Mouse (Mus musculus): ENCODE results near the gene Zgrf1.

The Zgrf1 gene

DNA sequence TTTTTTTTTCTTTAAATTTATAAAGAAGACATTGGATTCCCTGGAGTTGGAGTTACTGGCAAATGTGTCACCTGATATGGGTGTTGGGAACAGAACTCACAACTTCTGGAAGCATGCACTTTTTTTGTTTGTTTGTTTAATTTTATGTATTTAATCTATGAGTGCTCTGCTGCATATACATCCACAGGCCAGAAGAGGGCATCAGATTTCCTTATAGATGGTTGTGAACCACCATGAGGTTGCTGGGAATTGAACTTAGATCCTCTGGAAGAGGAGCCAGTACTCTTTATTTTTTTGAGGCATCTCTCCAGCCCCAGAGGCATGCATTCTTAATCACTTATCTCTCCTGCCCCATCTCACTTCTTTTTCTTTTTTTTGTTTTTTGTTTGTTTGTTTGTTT, 4.9 kb downstream of the Zgrf1 start:
- no peak for DNase-seq (ENCODE audit: inconsistent ontology term)

DNA sequence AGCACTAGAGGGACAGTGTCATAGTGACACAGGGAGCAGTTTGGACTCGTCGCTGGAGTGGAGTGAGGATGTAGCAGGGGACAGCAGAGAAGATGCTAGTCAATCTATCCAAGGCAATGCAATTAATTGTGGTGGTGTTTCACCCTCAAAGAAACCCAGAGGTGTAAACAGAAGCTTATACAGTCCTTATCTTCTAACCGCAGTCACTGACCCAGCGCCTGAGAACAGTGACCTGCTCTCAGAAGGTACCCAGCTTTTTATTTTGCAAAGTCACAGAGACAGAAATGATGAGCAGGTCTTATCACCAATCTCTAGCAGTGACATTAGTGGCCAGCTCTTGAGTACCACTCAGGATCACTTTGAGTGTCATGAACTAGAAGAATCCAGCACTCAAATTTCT, 9.7 kb downstream of the Zgrf1 start:
- DNase-seq (ENCODE audit: inconsistent ontology term), result no peak

DNA sequence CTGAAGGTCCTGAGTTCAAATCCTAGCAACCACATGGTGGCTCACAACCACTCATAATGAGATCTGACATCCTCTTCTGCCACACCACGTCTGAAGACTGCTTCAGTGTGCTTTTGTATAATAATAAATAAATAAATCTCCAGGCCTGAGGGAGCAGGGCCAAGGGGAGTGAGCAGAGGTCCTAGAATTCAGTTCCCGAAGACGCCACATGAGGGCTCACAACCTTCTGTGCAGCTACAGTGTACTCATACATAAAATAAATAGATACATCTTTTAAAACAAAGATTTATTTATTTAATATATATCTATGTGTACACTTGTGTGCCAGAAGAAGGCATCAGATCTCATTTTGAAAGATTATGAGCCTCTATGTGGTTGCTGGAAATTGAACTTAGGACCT, 11.8 kb downstream of the Zgrf1 start:
- no peak for DNase-seq (ENCODE audit: inconsistent ontology term)

DNA sequence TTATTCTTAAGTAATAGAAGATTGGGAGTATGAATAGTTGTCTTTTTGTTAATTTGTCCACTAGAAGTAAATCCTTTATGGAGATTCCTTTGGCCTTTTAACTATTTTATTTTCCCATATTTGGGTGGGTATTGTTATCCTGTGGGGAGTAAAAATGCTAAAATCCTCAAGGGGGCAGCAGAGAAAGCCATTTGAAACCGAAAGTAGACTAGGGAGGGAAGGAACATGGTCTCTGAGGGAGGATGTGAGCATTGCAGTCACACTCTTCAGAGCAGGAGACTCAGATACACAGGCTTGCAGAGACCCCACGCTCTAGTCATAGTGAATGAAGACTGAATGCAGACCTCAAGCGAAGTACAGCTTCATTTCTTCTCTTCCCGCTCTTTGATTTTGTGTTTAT, 19.3 kb downstream of the Zgrf1 start:
- peak; percentile 69 for DNase-seq (ENCODE audit: inconsistent ontology term)

DNA sequence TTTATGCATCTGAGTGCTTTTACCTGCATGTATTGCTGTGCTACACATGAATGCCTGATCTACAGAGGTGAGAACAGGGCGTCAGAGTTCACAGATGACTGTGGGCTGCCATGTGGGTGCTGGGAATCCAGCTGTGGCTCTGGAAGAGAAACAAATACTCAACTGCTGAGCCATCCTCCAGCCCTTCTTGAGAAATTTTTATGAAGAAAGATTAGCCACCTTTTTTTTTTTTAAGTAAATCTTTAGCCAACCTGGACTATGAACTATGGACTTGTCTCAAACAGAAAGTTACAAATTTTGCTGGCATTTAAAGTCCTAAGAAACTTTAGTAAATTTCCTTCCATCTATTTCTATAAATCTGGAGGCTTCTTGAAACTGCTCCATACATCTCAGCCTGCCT, 43.8 kb downstream of the Zgrf1 start:
- no peak for DNase-seq (ENCODE audit: inconsistent ontology term)

DNA sequence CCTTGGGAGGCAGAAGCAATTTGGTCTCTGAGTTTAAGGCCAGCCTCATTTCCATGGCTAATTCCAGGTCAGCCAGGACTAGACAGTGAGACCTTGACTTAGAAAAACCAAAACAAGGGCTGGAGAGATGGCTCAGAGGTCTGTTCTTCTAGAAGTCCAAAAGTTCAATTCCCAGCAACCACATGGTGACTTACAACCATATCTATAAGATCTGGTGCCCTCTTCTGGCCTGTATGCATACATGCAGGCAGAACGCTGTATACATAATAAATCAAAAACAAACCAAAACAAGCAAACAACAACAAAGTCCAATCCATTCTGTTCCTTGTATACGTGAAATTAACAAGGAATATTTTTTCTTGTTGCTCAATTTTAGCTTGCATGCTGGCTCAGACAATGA, 54.8 kb downstream of the Zgrf1 start:
- DNase-seq (ENCODE audit: inconsistent ontology term), result no peak

DNA sequence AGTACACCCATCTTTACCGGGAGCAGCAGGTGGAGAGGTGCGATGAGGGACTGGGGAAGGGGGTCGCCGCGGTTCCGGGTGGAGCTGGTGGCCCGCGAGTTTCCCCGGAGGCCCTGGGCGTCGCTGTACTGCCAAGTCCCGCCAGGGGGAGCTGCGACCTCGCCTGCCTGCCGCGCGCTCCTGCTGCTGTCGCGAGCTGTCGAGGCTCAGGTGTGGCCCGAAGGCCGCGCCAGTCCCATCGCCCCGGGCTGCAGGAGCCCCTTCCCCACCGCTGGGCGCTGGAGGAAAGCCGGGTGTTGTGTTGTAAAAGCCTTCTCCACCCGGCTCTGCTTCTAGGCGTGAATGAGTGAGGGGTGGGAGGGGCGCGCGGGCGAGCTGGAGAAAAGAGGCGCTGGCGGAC, 72.0 kb downstream of the Zgrf1 start:
- DNase-seq (ENCODE audit: inconsistent ontology term), result peak; percentile 69

DNA sequence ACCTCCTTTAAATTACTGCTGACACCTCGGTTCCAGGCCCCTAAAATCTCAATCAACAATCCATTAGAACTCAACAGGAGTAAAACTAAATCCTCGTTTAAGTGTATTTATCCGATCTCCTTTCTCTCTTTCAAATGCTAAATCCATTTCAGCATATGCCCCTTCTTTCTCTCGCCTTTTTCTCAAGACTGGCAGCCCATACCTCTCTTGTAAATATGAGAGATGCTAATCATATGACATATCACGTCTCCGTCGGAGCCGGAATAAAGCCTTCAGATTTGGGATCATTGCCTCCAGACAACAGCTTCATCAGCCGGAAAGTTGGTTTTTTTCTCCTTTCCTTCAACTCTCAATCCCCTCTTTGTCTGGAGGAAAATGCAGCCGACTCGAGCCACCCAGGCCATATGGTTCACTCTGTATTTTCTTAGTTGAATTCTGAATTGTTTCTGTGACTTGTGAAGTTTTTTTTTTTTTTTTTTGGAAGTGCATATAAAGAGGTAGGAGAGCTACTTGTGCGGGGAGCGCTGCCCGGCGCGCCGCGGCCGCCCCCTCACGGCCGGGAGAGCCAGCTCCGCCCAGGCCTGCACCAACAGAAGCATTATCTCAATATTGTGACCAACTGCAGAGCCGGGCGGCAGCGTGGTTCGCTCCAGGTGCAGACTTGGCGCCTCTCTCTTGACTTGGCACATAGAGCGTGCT, 72.6 kb downstream of the Zgrf1 start:
- peak; percentile 47 for DNase-seq (ENCODE audit: inconsistent ontology term)

DNA sequence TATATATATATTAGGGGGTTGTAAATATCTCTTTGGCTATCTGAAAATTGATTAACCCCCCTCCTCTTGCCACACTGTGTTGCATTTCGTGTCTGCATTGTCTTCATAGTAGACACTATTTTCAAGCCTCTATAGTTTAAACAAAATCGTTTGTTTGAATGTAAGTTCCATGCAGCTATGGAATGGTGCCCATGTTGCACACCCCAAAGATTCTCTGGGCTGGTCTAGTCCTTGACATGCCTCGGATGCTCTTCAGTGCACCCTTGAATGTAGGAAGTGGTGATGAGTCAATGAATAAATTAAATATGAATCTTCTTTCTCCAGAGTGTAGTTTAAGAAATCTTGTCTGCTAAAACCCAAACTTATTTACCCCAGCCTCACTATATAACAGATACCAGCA, 73.2 kb downstream of the Zgrf1 start:
- DNase-seq (ENCODE audit: inconsistent ontology term), result no peak

DNA sequence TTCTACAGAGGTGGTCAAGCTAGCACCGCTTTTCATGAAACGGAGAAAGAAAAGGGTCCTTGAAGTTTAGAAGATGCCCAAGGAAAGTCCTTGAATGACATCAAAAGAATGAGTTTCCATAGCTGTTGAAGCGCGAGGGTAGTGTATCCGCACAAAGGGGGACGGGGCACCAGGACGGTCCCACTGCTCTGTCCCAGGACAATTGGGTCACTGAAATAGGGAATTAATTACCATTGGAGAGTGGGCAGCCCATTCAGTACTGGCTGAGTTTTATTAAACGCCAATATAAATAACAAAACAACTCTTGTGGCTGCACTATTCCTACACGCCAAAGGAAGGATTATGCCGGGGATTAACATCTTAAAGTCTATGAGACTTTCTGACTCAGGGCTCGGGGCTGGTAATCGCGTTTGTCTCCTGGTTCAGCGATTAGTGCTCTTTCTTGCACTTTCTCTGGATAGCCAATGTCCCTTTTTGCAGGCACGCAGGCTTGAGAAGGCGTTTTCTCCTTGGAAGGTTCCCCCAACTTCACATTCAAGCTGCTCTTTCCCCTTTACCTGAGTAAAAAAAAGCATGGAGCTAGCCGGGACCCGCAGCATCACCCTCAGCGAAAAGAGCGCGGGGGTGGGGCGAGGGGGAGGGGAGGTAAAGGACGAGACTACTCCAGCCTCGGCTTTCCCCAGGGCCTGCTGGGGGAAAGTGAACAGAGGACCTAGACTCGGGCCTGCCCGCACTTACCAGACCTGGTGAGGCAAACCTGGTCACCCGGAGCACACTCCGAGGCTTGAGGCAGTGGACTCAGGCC, 74.1 kb downstream of the Zgrf1 start:
- DNase-seq (ENCODE audit: inconsistent ontology term), result no peak

DNA sequence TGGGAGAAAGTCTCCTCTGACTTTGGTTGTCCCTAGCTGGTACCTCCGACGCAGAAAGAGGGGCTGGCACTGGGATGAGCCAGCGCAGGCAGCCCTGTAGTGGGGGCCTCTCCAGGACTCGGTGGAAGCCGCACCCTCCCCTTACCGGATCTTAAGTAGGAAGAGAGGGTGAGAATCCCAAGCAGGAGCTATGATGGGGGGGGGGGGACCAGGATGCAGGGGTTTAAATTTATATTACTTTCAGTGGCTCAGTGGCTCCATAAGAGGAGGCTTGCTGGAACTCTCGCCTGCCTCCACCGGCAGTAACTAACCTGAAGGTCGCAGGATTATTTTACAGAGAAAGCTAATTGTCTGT, 74.6 kb downstream of the Zgrf1 start:
- DNase-seq (ENCODE audit: inconsistent ontology term), result no peak

DNA sequence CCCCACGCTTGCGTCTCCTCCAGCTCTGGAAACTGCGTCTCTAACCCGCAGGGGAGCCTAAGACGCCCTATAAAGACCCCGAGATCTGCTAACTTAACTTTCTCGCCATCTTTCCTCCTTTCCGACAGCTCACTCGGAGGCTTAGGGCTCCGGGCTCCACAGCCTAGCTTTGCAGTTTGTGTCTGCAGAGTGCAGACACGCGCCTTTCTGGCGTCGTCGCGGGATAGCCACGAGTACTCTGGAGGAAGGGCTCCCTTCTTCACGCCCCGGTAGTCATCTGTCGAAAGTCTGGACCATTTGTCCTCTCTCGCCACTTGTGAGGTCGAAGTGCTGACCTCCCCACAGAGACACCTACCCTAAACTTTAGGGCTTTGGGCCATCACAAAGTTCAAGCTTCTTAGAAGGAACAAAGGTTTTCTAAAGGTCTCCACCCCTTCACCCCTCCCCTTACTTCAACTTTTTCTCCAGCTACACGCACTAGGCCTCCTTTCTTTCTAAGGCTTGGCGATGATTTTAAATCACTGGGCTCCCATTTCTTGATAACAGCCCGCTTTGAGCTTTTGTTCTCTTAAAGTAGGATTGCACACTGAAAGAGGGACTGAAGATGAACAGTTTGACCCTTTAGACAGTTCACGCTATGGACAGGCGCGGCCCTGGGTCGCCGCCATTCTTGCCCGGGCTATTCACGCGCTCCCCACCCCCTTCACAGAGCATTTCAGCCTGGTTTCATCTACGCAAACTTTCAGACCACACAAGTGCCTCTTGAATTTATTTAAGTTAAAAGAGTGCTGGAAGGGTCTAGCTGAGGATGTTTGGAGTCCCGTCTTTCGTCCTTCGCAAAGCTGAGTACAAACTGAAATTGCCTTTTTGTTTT, 75.3 kb downstream of the Zgrf1 start:
- DNase-seq (ENCODE audit: inconsistent ontology term), result no peak

DNA sequence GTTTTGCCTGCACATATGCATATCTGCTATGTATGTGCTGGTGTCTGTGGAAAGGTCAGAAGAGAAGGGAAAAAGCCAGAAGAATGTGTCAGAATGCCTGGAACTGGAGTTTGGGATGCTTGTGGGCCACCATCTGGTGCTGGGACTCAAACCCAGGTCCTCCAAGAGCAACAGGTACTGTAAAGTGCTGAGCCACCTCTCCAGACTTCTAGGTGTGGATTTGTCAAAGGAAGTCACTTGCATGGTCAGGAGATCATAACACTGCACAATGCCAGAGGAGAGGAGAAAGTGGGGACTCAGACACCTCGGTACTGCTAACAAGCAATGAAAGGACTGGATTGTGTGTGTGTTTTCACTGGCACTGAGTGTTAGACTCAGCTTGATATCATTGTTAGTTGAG, 76.9 kb downstream of the Zgrf1 start:
- DNase-seq (ENCODE audit: inconsistent ontology term), result no peak

DNA sequence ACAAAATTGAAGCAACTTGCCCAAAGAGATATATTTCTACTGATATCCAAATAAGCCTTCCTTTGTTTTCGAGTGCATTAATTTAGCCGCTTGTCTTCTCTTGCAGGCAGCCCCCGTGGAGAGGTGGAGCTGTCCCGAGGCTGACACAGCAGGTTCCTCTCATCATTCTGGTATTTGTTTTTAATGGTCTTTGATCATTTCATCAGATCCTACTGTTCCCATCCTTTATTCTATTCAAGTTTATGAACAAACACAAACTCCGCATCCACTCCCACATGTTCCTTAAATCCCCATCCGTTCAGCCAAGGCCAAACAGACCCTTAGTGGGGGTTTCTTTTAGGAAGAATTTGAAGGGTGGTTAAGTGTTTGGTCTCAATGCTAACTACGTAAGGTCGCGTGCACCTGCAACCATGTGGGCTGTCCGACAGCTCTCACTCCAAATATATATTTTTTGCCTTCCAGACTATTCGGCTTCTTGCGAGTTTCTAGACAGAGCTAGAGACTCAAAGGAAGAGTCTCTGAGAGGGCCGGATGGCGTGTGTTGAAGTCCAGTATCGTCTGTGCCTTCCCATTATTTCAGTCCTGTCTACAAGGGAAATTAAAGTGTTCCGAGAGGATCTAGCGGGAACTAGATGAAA, 77.6 kb downstream of the Zgrf1 start:
- no peak for DNase-seq (ENCODE audit: inconsistent ontology term)

DNA sequence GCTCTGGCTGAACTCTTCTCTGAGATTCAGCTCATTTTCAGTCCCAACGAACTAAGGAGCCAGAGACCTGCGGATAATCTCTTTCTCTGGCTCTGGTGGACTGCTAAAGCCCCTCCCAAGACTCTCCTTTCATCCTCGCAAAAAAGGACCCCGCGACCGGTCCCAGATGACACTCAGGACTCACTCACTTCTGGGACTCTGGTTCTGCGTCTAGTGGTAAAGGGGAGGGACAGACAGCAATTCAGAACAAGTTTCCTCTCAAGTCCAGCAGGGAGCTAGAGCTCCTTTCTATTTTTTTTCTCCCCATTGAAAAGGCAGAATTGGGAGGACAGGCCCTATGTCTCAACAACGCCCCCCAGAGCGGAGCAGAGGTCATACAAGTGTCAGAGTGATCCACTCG, 78.3 kb downstream of the Zgrf1 start:
- DNase-seq (ENCODE audit: inconsistent ontology term), result no peak

DNA sequence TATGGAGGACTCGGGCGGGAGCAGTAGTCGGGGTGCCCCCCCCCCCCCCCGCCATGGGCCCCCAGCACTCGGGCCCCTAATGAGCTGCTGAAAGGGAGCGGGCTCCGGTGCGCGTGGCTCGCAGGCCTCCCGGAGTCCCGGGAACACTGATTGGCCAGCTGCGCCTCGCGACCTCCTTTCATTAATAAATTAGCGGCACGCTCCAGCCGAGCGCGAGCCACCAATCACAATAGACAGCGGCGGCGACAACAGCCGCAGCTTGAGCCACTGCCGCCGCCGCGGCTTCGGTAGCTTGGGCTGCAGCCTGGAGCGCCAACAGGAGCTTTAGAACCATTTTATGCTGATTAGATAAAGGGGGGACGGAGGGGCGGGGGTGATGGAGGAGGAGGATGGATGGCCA, 79.2 kb downstream of the Zgrf1 start:
- DNase-seq (ENCODE audit: inconsistent ontology term), result peak; percentile 71

DNA sequence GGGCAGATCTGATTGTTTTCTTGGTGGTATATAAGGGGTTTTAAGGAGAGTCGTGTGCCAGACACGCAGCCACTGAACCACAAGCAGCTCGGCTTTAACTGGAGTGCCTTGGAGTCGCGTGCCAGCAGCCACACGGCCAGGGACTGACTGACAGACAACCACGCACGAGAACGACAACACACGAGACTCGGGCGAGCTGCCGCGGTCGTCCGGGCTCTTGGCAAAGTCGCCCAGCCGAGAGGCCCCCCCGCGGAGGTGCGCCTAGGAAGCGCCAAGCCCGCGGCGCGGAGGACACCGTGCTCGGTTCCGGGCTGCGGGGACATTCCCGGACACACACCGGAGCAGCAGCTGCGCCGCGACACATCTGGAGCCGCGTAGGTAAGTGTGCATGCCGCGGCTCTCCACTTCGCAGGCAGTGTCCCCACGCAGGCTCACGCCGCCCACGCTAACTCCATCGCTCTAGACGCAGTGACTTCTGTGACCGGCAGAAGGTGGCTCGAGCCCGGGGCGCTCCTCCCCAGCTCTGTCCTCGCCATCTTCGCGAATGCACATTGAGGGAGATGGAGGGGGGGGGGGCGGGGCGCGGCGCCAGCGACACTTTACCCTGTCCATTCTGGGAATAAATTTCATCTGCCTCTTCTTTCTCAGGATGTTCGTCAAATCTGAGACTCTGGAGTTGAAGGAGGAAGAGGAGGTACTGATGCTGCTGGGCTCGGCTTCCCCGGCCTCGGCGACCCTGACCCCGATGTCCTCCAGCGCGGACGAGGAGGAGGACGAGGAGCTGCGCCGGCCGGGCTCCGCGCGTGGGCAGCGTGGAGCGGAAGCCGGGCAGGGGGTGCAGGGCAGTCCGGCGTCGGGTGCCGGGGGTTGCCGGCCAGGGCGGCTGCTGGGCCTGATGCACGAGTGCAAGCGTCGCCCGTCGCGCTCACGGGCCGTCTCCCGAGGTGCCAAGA, 80.1 kb downstream of the Zgrf1 start, which contains the start of gene Neurog2:
Gene Neurog2 (plus strand): TSS at position 56 of the 953 bp plus-strand sequence.
- DNase-seq (ENCODE audit: inconsistent ontology term), result peak; percentile 46

DNA sequence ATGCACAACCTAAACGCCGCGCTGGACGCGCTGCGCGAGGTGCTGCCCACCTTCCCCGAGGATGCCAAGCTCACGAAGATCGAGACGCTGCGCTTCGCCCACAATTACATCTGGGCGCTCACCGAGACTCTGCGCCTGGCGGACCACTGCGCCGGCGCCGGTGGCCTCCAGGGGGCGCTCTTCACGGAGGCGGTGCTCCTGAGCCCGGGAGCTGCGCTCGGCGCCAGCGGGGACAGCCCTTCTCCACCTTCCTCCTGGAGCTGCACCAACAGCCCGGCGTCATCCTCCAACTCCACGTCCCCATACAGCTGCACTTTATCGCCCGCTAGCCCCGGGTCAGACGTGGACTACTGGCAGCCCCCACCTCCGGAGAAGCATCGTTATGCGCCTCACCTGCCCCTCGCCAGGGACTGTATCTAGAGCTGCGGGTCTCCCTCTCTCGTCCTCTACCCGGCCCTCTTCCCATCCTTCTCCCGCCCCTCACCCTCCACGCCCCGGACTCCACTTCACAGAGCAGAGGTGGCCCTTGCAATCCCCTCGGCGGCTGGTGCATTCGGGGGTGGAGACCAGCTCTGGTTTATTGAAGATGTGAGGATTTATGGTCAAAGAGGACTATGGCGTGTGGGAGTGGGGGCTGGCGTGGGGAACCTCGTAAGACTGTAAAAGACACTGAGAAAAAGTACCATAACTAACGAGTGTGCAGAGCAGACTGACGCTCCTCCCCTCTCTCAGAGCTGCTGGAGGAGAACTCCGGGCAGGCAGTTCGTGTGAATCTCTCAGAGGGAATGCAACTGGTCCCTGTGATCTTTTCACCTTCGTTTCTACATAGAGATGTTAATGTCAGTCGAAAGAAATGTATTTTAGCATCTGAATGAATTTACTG, 81.1 kb downstream of the Zgrf1 start:
- DNase-seq (ENCODE audit: inconsistent ontology term), result peak; percentile 85

DNA sequence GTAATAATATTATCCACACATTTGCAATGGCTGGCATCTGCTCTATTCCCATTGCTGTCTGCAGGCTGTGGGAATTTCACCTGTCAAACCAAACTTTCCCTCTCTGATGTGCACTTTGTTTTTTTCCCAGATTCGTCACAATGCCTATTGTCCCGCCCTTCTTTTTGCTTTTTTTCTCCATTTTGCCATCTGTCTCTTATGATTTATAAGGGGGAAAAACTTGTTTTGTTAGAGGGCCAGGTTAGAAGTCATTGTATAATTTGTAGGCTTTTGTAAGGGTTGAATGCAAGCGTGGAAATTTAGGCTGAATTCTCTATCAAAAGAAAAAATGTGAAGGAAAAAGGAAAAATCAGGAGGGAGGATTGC, 81.7 kb downstream of the Zgrf1 start:
- DNase-seq (ENCODE audit: inconsistent ontology term), result no peak

Data from Muller cell, postnatal 12 days (primary cell).